Mouse (Mus musculus) CH12.LX (cell line): Measurements from ENCODE around the gene Pde4d.

Experiments used
- CTCF ChIP-seq, 2 experiments: IDR thresholded peaks in 1 of 2; conservative IDR thresholded peaks in 1 of 2; 2 replicates each; pipeline ENCODE4 v1.5.1; 2011 to 2012; ENCODE audit warnings: low read depth in 2 of 2, low read length in 2 of 2, improper control_type of control experiment in 1 of 2, inconsistent platforms in 1 of 2, mild to moderate bottlenecking in 1 of 2, moderate library complexity in 1 of 2
- JUND ChIP-seq: conservative IDR thresholded peaks from 2 replicates; pipeline ENCODE4 v1.6.1; 2011; ENCODE audit warnings: low read depth, low read length, improper control_type of control experiment
- KAT2A ChIP-seq: IDR thresholded peaks from 2 replicates; pipeline ENCODE4 v1.6.1; 2012; ENCODE audit warnings: low read length, improper control_type of control experiment, inconsistent platforms; ENCODE audit not compliant: insufficient replicate concordance
- POLR2A ChIP-seq: IDR thresholded peaks from 2 replicates; pipeline ENCODE4 v1.6.1; 2011; ENCODE audit warnings: low read depth, mild to moderate bottlenecking, improper control_type of control experiment, low read length
- ZC3H11A ChIP-seq: IDR thresholded peaks from 2 replicates; pipeline ENCODE4 v1.6.1; 2012; ENCODE audit warnings: low read depth, mild to moderate bottlenecking, inconsistent platforms, low read length, improper control_type of control experiment

DNA sequence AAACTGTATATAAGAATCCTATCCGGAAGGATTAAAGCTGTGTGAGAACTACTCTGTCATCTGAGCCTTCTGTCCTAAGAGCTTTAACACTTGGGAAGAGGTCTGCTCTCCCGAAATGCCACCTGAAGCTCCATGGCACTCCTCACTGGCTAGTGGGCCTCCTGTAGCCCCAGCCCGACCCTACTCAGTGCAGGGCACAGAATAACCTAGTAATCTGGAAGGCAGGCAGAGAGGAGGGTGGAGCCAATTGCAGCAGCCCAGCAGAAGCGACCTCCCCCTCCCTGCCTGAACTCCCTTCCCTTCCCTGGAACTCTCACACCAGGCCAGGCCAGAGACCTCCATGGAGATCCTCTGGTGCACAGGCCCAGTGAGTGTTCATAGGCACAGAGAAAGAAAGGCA is 608.3 kb downstream of the Pde4d start:
- TF ChIP-seq CTCF (conservative IDR thresholded peaks at IDR 0.05 in 1 of 2, IDR thresholded peaks at IDR 0.05 in 1 of 2; ENCODE audit: low read depth in 2 of 2, low read length in 2 of 2) (no peak), POLR2A (no peak), ZC3H11A (no peak), JUND (no peak), KAT2A (no peak)
